Mouse (Mus musculus) heart, adult 2 months (tissue): ENCODE measurements around the gene Srbd1. TPM values are rescaled to one million over a fixed set of nuclear protein-coding genes. Genes with fewer than 3 reads are reported as not detected.

Experiments used
- DNase-seq, 2 experiments: peaks; one replicate each; pipeline ENCODE4 v3.0.0; 2021
- H3K27ac ChIP-seq: fragments of 200-600 bp; 2 replicates; pipeline ENCODE4 v1.8.1; 2022
- H3K27me3 ChIP-seq: fragments of 200-500 bp; 2 replicates; pipeline ENCODE4 v1.6.1; 2012; ENCODE audit warnings: mild to moderate bottlenecking, low read length, inconsistent platforms, mixed read lengths; ENCODE audit not compliant: control insufficient read depth, insufficient read depth
- H3K36me3 ChIP-seq: fragments of 200-500 bp; 2 replicates; pipeline ENCODE4 v1.6.1; 2012; ENCODE audit warnings: low read length, inconsistent platforms; ENCODE audit not compliant: control insufficient read depth, insufficient read depth
- H3K4me1 ChIP-seq: fragments of 200-500 bp; 2 replicates; pipeline ENCODE4 v1.6.1; 2011; ENCODE audit warnings: low read length; ENCODE audit not compliant: control insufficient read depth, insufficient read depth
- H3K4me3 ChIP-seq: fragments of 200-600 bp; 2 replicates; pipeline ENCODE4 v1.8.1; 2022
- H3K79me2 ChIP-seq: fragments of 200-500 bp; replicated peaks from 2 replicates; pipeline ENCODE4 v1.6.1; 2012; ENCODE audit warnings: mild to moderate bottlenecking, inconsistent platforms, low read length, moderate library complexity, mixed read lengths; ENCODE audit not compliant: control insufficient read depth, insufficient read depth
- H3K9ac ChIP-seq: fragments of 200-500 bp; 2 replicates; pipeline ENCODE4 v1.6.1; 2012; ENCODE audit warnings: low read depth, mild to moderate bottlenecking, control low read depth, inconsistent platforms, low read length, mixed read lengths
- CTCF ChIP-seq: fragments of 200-600 bp; IDR thresholded peaks from 2 replicates; pipeline ENCODE4 v1.8.1; 2022; ENCODE audit warnings: antibody characterized with exemption, mild to moderate bottlenecking, moderate library complexity
- EP300 ChIP-seq: fragments of 200-500 bp; IDR thresholded peaks from 2 replicates; pipeline ENCODE4 v1.6.1; 2011; ENCODE audit warnings: low read depth, low read length, control low read depth; ENCODE audit not compliant: insufficient read depth
- POLR2A ChIP-seq: fragments of 200-500 bp; IDR thresholded peaks from 2 replicates; pipeline ENCODE4 v1.6.1; 2011; ENCODE audit warnings: mild to moderate bottlenecking, low read depth, low read length, control low read depth; ENCODE audit not compliant: insufficient read depth
- WGBS: fragments of 180-500 bp; shearing (Covaris S2); methylation state at CpG from one replicate; pipeline ENCODE4 v1.1.7; 2018; 5-methylcytosine and 5-hydroxymethylcytosine counted together
- intact Hi-C: fragments of 180-260 bp; cut with DNase I; formaldehyde crosslinking; loops from one replicate; pipeline ENCODE4 v1.15.1; 2025
- polyA plus RNA-seq: library from polyadenylated mRNA; depleted of rRNA; stranded (reverse); fragments of >200 nt; gene quantifications from 2 replicates; pipeline ENCODE4 v1.2.3, GENCODE M21; 2012; rRNA removed
- total RNA-seq, 2 experiments: library from RNA; stranded (reverse); gene quantifications; 2 replicates each; pipeline ENCODE4 v1.2.3; 2021

Srbd1 gene
- total and polyA plus RNA-seq, 3 experiments: 2.7 to 12.3 (median 12.2) TPM

- no peak overlapping the region for H3K27ac ChIP-seq
- H3K9ac ChIP-seq: no peak overlapping the region
- H3K79me2 ChIP-seq: no peaks in the 10 kb centered on the region
- no peak for TF ChIP-seq POLR2A
- TF ChIP-seq EP300: no peak
- no peak for TF ChIP-seq CTCF
- no peaks in the 10 kb centered on the region for H3K36me3 ChIP-seq
- no peak overlapping the region for H3K4me3 ChIP-seq
- H3K4me1 ChIP-seq: no peaks in the 10 kb centered on the region
- 86% methylated on average over 10 of the region's 10 CpGs for WGBS
- no peak for DNase-seq
- intact Hi-C loops: no loop called here
- H3K27me3 ChIP-seq: no peaks in the 10 kb centered on the region; the same call in 1 of the 2 replicates
These were observed 209.7 kb downstream of the Srbd1 start for GRCm38 (mm10) chr17:85935268-85935667.

Other genes with a start within 250 kb of the Srbd1 start
- 10 to 100 TPM; 26.0 to 27.3 TPM for gene Prkce, start 22.6 kb upstream of the Srbd1 start, total RNA-seq
- 6.1 and 8.1 TPM in 2 replicates for gene Prkce, start 22.6 kb upstream of the Srbd1 start, polyA plus RNA-seq